Mouse (Mus musculus) adrenal gland, postnatal 4 days (tissue): ENCODE data around the gene 1700031F05Rik. TPM values are rescaled to one million over a fixed set of nuclear protein-coding genes. Genes with fewer than 3 reads are reported as not detected.
"Not testable (repeated sequence)": the region's sequence is repeated elsewhere in the genome, so short reads cannot be mapped to it uniquely, and the experiment has no call there.

Experiments used
- DNase-seq, 2 experiments: peaks; one replicate each; pipeline ENCODE4 v3.0.0; 2021 to 2022; ENCODE audit warnings: low spot score in 2 of 2, mixed read lengths in 2 of 2
- long read RNA-seq, 2 experiments: library from polyadenylated mRNA; stranded (forward); transcript quantifications; one replicate each; pipeline ENCODE4 v2.0.0; 2021
- total RNA-seq, 2 experiments: library from RNA; stranded (reverse); gene quantifications; 2 replicates each; pipeline ENCODE4 v1.2.3; 2021

Gene 1700031F05Rik
- total RNA-seq: not detected
- long read RNA-seq, experiment 1: 0 reads
- long read RNA-seq, experiment 2: 0 reads

DNA sequence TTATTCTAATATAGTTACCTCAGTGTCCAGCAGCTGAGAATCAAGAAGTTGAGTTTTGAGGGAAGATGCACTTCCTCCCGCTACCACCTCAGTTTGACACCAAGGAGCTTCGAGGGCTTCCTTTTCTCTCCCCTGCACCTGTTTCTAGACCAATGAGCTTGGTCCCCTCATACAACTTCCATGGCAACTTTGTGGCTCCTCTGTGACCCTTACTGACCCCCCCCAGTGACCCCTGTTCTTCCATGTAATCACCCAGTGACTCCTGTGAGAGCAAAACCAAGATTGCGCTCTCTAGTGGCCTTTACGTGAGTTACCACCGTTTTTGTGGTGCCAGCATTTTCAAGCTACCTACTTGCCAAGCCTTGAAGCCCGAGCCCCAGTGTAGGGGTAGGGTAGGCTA lies at the start of gene 1700031F05Rik:
1700031F05Rik (minus strand) TSS at position 101 of the 400 bp plus-strand sequence.
- DNase-seq: no peak

DNA sequence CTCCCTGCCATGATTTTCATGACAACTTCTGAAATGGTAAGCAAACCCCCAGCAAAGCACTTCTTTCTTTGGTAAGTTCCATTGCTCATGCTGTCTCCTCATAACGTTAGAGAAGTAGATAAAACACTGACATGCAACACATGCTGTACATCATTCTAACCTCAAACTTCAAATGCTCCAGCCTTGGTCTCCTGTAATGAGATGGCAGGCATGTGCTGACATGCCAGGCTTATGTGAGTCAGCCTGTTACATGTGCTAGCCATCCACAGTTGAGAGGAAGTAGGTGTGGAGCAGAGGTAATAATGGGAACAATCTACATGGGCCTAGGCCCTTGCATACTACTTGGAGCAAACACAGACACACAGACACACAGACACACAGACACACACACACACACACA lies 47.1 kb upstream of the 1700031F05Rik start:
- DNase-seq: not testable (repeated sequence)

DNA sequence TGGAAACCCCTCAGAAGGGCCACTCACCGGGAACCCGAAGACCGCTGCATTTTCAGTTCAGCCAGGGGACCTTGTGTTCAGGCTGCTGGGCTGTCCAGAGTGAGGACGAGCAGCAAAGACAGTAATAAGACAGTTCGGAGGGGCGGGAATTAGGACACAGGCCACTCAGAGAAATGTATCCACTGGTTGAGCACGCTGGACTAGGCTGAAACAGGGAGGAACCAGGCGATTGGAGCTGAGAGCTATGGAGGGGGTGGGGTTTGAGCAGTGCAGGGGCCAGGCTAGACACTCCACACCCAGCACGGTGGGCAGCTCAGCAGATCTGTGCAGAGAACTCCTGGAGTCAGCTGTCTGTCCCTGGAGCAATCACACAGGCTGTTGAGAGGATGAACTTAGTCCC lies 40.8 kb upstream of the 1700031F05Rik start, which contains the start of the genes Dmrtc1a and 1700011M02Rik:
Dmrtc1a (minus strand) TSS at position 101 of the 400 bp plus-strand sequence.
1700011M02Rik (plus strand) TSS at position 319 of the 400 bp plus-strand sequence.
- not testable (repeated sequence) for DNase-seq

DNA sequence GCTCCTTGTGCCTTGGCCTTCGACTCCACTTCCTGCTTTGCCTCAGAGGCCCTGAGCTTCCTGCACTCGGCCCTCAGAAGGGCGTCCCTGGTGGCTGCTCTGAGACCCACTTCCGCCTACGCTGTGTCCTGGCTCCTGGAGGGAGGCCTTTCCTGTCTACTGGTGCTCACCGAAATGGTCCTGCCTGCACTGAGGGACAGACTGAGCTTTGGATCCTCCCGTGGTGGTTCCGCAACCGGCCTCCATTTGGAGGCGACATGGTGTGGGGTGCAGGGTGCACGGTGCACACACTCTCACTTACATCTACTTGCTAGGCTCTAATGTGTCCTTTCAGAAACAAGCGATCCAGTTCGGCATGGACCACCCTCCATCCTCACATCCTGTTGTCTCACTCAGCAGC lies 13.3 kb downstream of the 1700031F05Rik start, which contains the start of gene Dmrtc1c2:
Dmrtc1c2 (minus strand) TSS at position 101 of the 400 bp plus-strand sequence.
- DNase-seq: not testable (repeated sequence)

DNA sequence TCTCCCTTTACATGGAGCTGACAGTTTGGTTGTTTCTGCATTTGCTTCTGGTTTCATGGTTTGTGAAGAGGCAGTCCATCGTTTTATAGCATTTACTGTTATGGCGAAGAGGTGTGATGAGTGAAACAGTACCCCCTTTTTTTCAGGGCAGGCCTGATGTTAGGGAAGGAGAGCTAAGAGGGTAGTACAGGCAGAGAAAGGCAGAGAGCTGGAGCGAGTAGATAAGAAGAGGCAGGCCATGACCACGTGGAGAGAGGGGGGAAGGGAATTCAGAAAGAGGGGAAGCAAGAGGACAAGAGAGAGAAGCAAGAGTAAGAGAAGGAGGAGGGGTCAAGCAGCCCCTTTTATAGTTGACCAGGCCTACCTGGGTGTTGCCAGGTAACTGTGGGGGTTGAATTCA lies 55.5 kb downstream of the 1700031F05Rik start:
- no peak for DNase-seq

Other genes starting within 250 kb of the 1700031F05Rik start
- 10 to 100 TPM; 15.5 to 17.0 TPM for gene Phka1, start 223.7 kb downstream of the 1700031F05Rik start, total RNA-seq
- not detected for gene Gm3880, start 181.0 kb downstream of the 1700031F05Rik start, total RNA-seq
- gene Gm9112, start 160.3 kb downstream of the 1700031F05Rik start, total RNA-seq: not detected
- gene Dmrtc1b, start 160.1 kb downstream of the 1700031F05Rik start, total RNA-seq: not detected
- gene Dmrtc1c1, start 65.0 kb downstream of the 1700031F05Rik start, total RNA-seq: not detected
- gene Dmrtc1c2, start 13.4 kb downstream of the 1700031F05Rik start, total RNA-seq: not detected
- under 1 TPM; 0.64 to 0.79 TPM for gene Dmrtc1a, start 40.7 kb upstream of the 1700031F05Rik start, total RNA-seq
- not detected for gene 1700011M02Rik, start 40.9 kb upstream of the 1700031F05Rik start, total RNA-seq
- gene 1700018G05Rik, start 60.4 kb upstream of the 1700031F05Rik start, total RNA-seq: not detected